Mouse (Mus musculus) layer of hippocampus, postnatal 25 days (tissue): ENCODE data around the gene Zdhhc14. TPM values are rescaled to one million over a fixed set of nuclear protein-coding genes. Genes with fewer than 3 reads are reported as not detected.

Experiments
- DNase-seq, 2 experiments: peaks; one replicate each; pipeline ENCODE4 v3.0.0; 2022; ENCODE audit warnings: mixed read lengths in 2 of 2, low spot score in 1 of 2; ENCODE audit errors: extremely low spot score in 1 of 2
- total RNA-seq, 2 experiments: library from RNA; stranded (reverse); gene quantifications; 2 replicates each; pipeline ENCODE4 v1.2.3; 2021

The Zdhhc14 gene
- total RNA-seq, 2 experiments from 2014 or later, result 47.2 to 49.3 TPM

- DNase-seq, result no peak
These were observed 58.8 kb downstream of the Zdhhc14 start for GRCm38 (mm10) chr17:5551136-5551535.

GRCm38 (mm10) chr17:5552036-5552760 is 59.8 kb downstream of the Zdhhc14 start:
- no peak for DNase-seq

- DNase-seq, result no peak
These were observed 61.2 kb downstream of the Zdhhc14 start for GRCm38 (mm10) chr17:5553556-5553955.

GRCm38 (mm10) chr17:5554573-5554972 is 62.2 kb downstream of the Zdhhc14 start:
- no peak for DNase-seq

- DNase-seq, result no peak
These were observed 64.2 kb downstream of the Zdhhc14 start for GRCm38 (mm10) chr17:5556568-5556967.

- DNase-seq, result no peak
These were observed 67.9 kb downstream of the Zdhhc14 start for GRCm38 (mm10) chr17:5560212-5560611.

- DNase-seq, result no peak
These were observed 70.8 kb downstream of the Zdhhc14 start for GRCm38 (mm10) chr17:5563108-5563507.

- no peak for DNase-seq
These were observed 73.6 kb downstream of the Zdhhc14 start for GRCm38 (mm10) chr17:5566006-5566405.

GRCm38 (mm10) chr17:5567943-5568342 is 75.6 kb downstream of the Zdhhc14 start:
- DNase-seq, result no peak

GRCm38 (mm10) chr17:5569131-5570030 is 77.0 kb downstream of the Zdhhc14 start:
- no peak for DNase-seq

- DNase-seq, result no peak
These were observed 79.9 kb downstream of the Zdhhc14 start for GRCm38 (mm10) chr17:5572096-5572730.

- no peak for DNase-seq
These were observed 80.5 kb downstream of the Zdhhc14 start for GRCm38 (mm10) chr17:5572745-5573420.

- DNase-seq, result no peak
These were observed 82.3 kb downstream of the Zdhhc14 start for GRCm38 (mm10) chr17:5574672-5575071.

GRCm38 (mm10) chr17:5575518-5575917 is 83.2 kb downstream of the Zdhhc14 start:
- no peak for DNase-seq

GRCm38 (mm10) chr17:5582232-5582631 is 89.9 kb downstream of the Zdhhc14 start:
- no peak for DNase-seq

- DNase-seq, result no peak
These were observed 90.6 kb downstream of the Zdhhc14 start for GRCm38 (mm10) chr17:5582937-5583336.

- no peak for DNase-seq
These were observed 91.3 kb downstream of the Zdhhc14 start for GRCm38 (mm10) chr17:5583472-5584145.

- DNase-seq, result no peak
These were observed 99.3 kb downstream of the Zdhhc14 start for GRCm38 (mm10) chr17:5591604-5592209.

- no peak for DNase-seq
These were observed 100.7 kb downstream of the Zdhhc14 start for GRCm38 (mm10) chr17:5593071-5593470.

GRCm38 (mm10) chr17:5595068-5595467 is 102.7 kb downstream of the Zdhhc14 start:
- no peak for DNase-seq
